Mouse (Mus musculus) layer of hippocampus, adult 18-20 months (tissue): Measurements from ENCODE around the gene Wdr47. TPM values are rescaled to one million over a fixed set of nuclear protein-coding genes. Genes with fewer than 3 reads are reported as not detected.
"Not testable (repeated sequence)": the region's sequence is repeated elsewhere in the genome, so short reads cannot be mapped to it uniquely, and the experiment has no call there.

ENCODE experiments used
- DNase-seq, 2 experiments: peaks; one replicate each; pipeline ENCODE4 v3.0.0; 2022; ENCODE audit warnings: low spot score in 2 of 2
- long read RNA-seq: library from polyadenylated mRNA; stranded (forward); transcript quantifications from one replicate; pipeline ENCODE4 v2.0.0, GENCODE M21; 2021
- total RNA-seq, 2 experiments: library from RNA; stranded (reverse); gene quantifications; 2 replicates each; pipeline ENCODE4 v1.2.3; 2021

Gene Wdr47
- 100 to 1,000 TPM; 112 to 128 TPM for total RNA-seq
- long read RNA-seq, full-length matches to known transcripts: 92 of 148 reads
- long read RNA-seq, partial matches to known transcripts: 10 of 148 reads
- long read RNA-seq, other reads (novel, unspliced or antisense): 46 of 148 reads

DNA sequence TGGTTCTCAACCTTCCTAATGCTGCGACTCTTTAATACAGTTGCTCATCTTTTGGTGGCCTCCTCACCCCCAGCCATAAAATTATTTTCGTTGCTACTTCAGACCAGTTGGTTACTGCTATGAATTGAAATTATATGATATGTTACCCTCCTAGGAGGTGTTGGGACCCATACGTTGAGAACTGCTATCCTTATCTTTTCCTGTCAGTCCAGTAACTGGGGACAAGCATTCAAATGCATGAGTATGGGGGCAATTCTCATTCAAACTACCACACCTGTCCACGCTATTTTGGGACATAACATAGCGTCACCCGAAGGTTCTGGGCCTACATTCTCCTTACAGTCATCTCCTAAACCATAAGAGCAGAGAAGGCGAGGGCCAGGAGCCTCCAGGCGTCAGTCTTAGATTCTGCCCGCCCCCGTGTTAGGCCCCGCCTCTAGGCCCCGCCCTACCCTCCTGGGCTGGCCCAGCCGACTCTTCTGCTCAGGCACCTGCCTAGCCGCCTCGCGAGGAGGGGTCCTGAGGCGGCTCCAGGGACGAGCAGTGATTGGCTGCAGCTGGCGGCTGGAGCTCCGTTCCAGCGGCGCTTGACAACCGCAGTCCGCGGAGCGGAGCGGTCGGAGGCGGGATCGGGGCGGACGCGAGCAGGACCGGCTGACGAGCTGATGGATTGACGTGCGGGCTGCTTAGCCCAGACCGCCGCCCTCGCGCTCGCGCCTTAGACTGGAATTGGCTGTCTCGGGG lies at the start of gene Wdr47:
Gene Wdr47 (plus strand): TSS at position 494 of the 744 bp plus-strand sequence.
- DNase-seq: peak; percentile 95 to 96

DNA sequence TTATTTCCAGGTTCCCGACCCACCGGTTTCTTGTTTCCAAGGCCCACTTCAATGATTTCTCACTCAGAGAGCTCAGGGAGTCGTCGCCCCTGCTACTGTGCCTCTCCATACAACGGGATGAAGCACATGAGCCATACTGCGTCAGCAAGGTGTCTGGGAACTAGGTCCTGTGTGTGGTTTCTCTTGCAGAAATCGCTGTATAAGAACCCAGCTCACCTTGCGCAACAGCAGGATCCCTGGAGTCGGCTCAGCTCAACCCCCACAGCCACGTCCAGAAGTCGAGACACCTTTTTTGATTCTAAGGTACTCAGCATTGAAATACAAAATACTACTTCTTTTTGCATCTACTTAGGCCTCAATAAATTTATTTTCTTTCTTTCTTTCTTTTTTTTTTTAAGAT lies 48.8 kb upstream of the Wdr47 start:
- no peak for DNase-seq

DNA sequence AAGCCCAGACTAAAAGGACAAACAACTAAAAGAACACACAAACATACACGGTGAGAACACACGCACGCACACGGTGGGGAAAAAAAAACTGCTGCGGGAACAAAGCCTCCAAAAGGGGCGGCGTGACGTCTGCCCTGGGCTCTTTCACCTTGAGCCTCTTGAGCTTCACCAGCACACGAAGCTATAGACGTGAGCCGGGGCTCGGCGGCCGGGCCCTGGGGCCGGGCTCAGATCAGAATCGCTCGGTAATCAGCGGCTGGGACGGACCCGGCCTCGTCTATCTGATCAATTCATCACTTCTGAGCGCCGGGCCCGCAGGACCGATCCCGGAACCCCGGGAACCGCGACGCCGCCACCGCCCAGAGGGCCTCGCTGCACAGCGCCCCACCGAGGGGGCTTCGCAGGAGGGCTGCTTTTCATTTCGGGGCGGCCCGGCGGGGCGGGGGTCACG lies 36.9 kb upstream of the Wdr47 start:
- no peak for DNase-seq

DNA sequence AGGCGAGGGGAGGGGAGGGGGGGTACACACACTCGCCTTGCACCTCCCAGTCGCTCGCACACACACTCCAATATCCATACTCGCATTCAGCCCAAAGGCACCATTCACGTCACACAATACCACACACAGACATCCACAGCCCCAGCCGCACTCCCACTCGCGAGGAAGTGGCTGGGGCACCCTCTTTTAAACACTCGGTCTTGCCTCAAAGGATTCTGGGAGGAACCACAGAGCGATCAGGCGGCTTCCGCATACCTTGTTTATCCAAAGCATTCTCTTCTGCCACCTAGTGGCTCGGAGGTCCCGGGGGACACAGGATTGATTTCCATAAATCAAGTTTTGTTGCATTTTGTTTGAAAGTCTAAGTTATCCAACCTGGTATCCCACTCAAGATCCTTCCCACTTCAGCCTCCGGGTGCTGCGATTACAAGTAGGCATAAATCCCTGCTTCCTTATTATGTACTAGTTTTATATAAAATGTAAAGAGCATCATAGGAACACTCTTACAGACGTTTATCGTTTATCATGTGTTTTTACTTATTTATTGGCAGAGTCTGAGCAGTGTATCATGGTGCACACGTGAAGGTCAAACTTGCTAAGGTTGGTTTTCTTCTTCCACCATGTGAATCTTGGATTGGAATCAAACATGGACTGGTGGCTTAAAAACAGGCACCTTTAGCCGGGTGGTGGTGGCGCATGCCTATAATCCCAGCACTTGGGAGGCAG lies 36.3 kb upstream of the Wdr47 start:
- DNase-seq: peak; percentile 89 to 98

DNA sequence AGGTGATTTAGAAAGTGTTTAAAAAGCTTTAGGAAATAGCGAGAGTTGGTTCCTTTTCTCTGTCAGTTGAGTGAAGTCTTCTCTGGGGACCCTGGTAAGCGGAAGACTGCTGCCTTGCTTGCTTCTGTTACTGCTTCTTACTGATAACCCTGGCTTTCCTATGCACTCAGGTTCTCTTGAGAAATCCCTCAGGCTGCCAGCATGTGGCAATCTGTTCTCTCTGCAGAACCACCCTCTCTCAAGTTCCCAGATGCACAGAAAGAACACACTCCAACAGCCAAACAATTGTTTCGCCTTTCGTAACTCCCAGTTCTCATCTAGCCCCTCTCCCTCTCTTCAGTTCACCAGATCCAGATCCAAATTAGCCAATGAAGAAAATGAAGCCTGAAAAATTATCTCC lies 33.2 kb upstream of the Wdr47 start:
- DNase-seq: peak in 1 of 2 experiments; percentile 57

DNA sequence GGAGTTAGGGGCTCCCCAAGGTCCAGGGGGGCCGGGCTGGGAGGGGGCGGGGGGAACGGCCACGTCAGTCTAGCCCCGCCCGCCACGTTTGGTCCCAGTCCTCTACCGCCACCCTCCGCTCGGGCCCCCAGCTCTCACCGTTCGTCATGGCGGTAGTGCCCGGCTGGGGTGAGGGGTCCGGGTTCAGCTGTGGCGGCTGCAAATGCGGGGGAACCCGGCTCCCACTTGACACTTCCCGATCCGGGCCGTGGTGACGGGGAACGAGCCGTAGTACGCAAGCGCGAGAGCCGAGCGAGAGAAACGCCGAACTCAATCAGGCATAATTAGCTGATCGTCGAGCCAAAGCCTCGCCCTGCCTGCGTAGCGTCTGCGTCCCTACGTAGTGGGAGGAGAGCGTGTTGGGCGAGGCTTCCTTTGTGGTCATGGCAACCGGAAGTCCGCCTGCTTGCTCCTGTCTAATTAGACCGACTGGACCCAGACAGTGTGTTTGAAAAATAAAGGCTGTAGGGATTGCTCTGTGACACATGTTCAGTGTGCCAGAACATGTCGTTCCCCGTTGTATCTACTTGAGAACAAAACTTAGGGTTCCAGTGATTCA lies 28.8 kb upstream of the Wdr47 start, which contains the start of gene Tmem167b:
Gene Tmem167b (minus strand): TSS at position 334 of the 598 bp plus-strand sequence.
- peak; percentile 97 to 99 for DNase-seq

DNA sequence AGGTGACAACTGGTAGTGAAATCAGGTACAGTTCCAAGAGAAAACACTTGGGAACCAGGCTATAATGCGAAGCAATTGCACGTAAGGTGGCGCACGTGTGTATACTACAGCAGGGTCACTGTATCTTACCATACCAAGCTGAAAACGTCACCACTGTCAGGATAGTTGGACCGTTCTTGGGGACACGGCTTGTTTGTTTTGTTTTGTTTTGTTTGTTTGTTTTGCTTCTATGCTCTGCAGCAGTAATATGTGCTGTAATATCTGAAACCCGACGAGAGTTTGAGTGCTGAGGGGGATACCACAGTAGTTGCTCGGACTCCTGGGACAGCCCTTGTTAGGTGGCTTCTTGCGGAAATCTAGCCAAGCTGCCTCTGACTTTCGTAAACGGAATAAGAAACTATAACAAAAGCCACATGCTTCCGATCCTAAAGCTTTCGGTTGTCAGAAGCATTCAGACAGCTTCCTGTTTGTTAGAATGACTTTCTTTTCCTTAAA lies 28.3 kb upstream of the Wdr47 start:
- DNase-seq: no peak

DNA sequence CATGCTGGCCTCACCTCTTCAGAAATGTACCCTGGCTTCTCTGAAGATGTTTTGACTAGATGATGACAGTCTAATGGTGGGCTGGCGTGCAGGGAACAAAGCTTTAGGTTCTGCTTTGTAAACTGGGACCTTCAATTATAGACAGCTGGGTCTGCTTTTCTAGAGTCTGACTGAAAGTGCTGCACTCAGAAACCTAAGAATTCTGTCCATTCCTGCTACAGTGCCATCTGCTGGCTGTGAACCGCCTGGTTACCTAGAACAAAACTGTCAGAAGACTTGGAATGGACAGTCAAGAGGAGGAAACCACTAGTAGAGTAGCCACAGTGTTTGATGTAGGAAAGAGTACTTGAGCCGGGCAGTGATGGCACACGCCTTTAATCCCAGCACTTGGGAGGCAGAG lies 27.8 kb upstream of the Wdr47 start:
- peak; percentile 58 to 88 for DNase-seq

DNA sequence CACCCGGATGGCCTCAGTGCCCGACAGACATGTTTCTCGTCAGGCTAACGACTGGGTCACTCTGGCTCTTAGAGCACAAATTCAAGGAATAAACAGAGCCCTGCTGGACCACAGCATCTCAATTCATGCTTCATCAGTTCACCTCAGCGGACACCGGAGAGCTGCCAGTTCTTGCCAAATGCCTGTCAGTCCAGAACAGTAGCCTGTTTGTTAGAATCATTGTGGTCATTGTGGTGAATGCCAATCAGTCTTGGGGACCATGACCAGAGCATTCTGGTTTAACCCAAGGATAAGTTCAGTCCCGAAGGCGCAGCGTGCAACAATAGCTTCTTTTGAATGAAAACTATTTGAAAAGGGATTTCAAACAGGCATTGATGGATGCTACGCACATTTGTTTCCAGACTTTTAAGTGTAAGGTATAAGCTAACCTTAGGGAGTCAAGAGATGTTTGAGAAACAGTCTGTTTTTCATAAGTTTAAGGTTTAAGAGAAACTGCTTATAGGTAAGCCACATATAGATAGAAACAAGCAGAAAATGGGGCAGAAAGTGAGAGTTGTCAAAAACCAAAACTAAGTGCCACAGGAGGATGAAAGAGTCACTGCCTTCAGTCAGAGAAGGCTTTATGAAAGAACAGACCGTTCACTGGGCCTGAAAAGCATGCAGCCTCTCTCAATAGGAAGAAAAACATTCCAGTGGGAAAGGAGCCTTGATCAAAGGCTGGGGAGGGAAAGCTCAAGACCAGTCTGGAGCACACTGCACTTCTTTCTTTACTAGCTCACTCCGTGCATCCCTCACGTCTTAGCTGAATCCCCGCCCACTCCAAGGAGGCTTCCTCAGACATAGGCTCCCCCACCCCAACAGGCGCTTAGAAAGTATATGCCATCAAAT lies 22.8 kb upstream of the Wdr47 start:
- peak in 1 of 2 experiments; percentile 56 for DNase-seq

DNA sequence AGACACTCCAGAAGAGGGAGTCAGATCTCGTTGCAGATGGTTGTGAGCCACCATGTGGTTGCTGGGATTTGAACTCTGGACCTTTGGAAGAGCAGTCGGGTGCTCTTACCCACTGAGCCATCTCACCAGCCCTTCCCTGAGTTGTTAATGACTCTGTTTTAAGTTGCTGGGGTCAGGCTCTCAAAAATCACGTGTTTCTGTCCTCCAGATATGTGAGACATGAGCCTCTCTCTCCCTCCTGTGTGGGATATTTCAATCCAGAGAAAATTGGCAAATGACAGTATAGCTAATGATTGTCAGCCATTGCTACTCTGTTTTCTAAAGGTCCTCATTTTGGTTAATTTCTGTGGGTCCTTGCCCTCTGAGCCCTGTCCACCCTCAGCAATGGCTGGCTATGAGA lies 21.4 kb upstream of the Wdr47 start:
- not testable (repeated sequence) for DNase-seq

DNA sequence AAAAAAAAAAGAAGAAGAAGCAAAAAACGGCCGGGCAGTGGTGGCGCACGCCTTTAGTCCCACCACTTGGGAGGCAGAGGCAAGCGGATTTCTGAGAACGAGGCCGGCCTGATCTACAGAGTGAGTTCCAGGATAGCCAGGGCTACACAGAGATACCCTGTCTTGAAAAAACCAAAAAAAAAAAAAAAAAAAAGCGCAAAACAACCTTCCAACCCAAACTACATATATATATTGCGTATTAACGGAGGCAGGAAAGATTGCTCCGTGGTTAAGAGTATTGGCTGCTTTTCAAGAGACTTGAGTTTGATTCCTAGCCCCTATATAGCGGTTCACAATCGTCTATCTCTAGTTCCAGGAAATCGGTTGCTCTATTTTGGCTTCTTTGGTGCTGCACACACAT lies 20.3 kb upstream of the Wdr47 start:
- no peak for DNase-seq

DNA sequence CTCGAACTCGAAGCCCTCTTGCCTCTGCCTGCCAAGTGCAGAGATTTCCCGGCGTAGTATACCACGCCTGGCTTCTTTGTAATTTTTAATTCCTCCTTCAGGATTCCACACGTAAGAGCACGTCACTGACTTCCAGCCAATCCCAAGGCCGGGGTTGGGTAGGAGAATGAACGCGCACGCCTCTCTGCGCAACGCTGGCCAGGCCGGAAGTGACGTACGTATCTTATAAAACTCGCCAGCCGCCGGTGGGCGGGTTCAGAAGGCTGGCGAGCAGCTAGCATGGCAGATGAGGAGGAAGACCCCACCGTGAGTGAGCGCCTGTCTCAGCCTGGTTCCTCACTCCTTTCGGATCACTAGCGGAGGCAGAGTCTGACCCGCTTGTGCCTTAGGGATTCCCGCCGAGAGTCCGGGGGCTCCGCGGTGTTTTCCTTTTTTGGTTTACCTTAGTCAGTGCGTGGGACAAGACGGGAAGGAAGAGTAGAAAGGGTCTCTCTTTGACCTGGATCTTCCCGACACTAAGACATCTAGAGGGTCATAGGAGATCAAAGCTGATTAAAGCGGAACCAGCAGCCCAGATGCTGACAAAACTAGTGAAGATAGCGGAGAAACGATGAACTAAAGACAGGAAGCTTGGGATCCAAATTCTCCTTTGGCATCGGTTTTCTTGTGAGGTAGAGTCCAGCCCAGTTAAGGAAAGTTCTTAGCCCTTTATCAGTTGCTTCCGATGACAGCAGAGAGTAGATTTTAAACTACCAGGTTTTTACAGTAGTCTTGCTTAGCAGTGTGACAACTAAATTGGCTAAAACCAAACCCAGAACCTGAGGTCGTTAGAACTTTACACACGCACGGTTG lies 19.4 kb upstream of the Wdr47 start, which contains the start of gene Taf13:
Gene Taf13 (plus strand): TSS at position 256 of the 852 bp plus-strand sequence.
- DNase-seq: peak; percentile 95 to 98

DNA sequence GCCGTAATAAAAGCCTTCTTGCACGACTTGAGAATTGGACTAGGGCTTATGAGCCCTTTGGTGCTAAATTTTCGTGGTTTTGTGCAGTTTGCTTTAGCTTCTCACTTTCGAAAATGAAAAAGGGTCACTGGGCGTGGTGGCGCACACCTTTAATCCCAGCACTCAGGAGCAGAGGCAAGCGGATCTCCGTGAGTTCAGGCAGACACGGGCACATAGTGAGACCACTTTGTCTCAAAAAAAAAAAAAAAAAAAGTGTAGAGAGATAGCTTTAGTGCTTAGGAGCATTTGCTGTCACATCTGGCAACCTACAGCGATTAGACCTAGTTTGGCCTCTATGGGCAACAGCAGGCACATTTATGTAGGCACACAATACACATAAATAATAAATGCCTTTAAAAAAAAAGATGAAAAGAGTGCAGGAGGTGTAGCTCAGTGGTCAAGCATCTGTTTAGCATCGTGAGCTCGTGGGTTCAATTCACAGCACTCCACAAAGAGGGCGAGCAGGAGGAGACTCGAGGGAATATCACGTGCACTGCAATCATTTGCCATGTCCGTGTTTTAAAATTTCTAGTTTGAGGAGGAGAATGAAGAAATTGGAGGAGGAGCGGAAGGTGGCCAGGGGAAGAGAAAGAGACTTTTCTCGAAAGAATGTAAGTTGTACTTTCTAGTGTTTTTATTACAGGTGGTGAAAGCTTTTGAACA lies 18.6 kb upstream of the Wdr47 start:
- DNase-seq: no peak

DNA sequence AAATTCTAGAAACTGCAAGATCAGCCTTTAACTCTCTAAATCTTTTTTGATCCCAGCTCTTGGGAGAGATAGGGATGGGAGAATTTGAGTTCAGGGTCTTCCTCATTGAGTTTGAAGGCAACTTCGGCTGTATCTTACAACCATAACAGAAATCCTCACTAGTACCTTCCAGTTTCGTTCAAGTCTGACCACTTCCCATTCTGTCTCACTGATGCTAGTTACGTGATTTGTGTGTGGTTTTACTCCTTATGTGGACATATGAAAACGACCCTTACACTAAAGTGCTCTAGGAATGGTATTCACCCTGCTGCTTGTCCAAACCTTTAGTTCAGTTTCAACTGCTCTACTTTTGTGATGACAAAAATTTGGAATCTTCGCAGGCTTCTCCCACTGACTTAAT lies 17.1 kb upstream of the Wdr47 start:
- DNase-seq: no peak

DNA sequence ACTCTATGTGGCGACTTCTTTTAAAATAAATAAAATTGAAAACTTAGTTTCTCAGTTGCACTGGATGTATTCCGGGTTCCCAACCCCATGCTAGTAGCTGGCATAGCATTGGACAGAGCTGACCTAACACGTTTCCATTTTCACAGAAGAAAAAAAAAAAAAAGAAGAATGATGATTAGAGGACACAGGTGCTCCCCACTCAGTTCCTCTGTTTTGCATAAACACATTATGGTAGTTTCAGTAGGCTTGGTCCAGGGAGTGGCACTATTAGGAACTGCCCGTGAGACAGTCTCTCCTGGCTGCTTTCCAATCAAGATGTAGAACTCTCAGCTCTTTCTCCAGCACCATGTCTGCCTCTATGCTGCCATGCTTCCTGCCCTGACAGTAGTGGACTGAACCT lies 6.5 kb upstream of the Wdr47 start:
- no peak for DNase-seq

DNA sequence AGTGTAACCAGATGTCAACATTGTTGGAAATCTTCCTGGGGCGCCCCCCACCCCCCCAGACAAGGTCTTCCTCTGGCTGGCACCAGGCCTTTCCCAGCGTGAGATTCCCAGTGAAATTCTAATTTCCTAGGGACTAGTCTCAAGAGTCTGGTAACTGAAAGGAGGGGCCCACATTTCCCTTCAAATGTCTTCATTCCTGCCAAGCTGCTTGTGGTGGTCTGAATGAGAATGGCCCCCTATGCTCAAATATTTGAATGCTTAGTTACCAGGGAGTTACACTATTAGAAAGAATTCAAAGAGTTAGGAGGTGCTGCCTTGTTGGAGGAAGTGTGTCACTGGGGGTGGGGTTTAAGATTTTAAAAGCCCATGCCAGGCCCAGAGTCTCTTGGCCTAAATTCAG lies 2.6 kb upstream of the Wdr47 start:
- DNase-seq: no peak

DNA sequence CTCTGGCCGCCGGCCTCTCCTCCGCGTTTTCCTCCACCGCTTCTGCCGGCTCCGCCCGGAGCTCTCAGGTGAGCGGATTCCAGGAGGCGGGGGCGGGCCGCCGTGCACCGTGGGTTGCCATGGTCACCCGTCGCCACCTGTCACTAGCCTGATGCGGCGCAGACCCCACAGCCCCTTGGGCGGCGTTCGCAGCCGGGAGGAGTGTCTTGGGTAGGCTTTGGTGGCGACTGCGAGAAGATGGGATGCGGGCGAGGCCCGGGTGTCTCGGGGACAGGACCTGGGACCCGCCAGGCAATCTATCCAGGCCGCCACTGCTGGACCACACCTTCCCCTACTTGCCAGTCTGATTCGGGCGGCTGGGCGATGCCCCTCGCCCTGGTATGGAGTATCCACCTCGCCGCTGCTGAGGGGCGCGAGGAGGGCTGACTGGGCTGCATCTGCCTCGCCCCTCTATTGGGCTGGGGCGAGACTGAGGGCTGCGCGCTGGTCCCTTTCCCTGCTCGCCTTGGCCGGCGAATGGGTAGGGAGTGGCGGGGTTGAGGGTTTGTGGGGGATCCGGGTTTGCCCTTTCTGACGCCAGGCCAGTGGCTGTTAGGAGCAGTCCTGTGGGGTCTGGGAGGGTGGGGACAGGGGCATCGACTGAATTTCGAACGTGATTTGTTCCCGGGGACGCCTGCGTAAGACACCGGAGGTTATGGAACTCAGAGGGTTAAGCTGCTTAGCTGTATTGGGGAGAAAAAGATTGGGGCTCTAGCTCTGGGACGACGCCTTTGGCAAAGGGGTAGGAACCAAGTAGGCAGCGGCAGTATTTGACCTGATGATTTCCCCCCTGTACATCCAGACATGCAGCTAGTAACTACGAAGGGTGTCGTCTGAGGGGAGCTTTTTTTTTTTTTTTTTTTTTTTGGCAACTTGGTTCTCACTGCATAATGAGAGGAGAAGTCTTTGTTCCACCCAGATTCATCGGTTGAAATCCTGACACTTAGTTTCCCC lies 747 bp downstream of the Wdr47 start:
- peak in 1 of 2 experiments; percentile 30 for DNase-seq

DNA sequence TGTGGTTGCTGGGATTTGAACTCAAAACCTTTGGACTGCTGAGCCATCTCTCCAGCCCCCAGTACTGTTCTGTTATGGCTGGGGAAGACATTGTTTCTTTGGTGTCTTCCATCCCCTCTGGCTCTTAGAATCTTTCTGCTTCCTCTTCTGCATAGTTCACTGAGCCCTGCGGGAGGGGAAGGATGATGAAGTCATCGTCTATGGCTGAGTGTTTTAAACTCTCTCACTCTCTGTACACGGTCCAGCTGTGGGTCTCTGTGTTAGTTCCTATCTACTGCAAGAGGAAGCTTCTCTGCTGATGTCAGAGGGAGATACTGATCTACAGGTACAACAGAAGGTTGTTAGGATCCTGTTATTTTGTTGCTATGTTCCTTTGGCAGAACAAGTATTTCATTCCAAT lies 17.8 kb downstream of the Wdr47 start:
- DNase-seq: no peak
